Mouse (Mus musculus) midbrain, embryonic 15.5 days (tissue): ENCODE measurements around the gene Mertk. TPM values are rescaled to one million over a fixed set of nuclear protein-coding genes. Genes with fewer than 3 reads are reported as not detected.
"Not testable (repeated sequence)": the region's sequence is repeated elsewhere in the genome, so short reads cannot be mapped to it uniquely, and the experiment has no call there.

Experiments used
- ATAC-seq: fragments of 200-750 bp; cut with Nextera tagmentation; replicated peaks from 2 replicates; pipeline ENCODE4 v1.8.0; 2017; ENCODE audit warnings: moderate TSS enrichment
- H3K27ac ChIP-seq: fragments of 300-500 bp; sonication (generic); 2 replicates; pipeline ENCODE4 v1.5.1; 2015; ENCODE audit warnings: mild to moderate bottlenecking, inconsistent platforms
- H3K27me3 ChIP-seq: fragments of 300-500 bp; sonication (generic); replicated peaks from 2 replicates; pipeline ENCODE4 v1.6.1; 2015; ENCODE audit warnings: inconsistent platforms
- H3K36me3 ChIP-seq: fragments of 300-500 bp; sonication (generic); replicated peaks from 2 replicates; pipeline ENCODE4 v1.6.1; 2015; ENCODE audit warnings: inconsistent platforms
- H3K4me1 ChIP-seq: fragments of 300-500 bp; sonication (generic); 2 replicates; pipeline ENCODE4 v1.6.1; 2015; ENCODE audit warnings: inconsistent platforms
- H3K4me2 ChIP-seq: fragments of 300-500 bp; sonication (generic); 2 replicates; pipeline ENCODE4 v1.6.1; 2015; ENCODE audit warnings: inconsistent platforms, mild to moderate bottlenecking, moderate library complexity
- H3K4me3 ChIP-seq: fragments of 300-500 bp; sonication (generic); 2 replicates; pipeline ENCODE4 v1.5.1; 2015; ENCODE audit warnings: mild to moderate bottlenecking, inconsistent platforms
- H3K9ac ChIP-seq: fragments of 300-500 bp; sonication (generic); 2 replicates; pipeline ENCODE4 v1.6.1; 2015; ENCODE audit warnings: mild to moderate bottlenecking, inconsistent platforms
- H3K9me3 ChIP-seq: fragments of 300-500 bp; sonication (generic); 2 replicates; pipeline ENCODE4 v1.6.1; 2016; ENCODE audit warnings: inconsistent platforms
- WGBS: fragments of 180-500 bp; shearing (Covaris S2); methylation state at CpG from one replicate; pipeline ENCODE4 v1.1.7; 2015; ENCODE audit warnings: mixed read lengths; 5-methylcytosine and 5-hydroxymethylcytosine counted together
- polyA plus RNA-seq: library from polyadenylated mRNA; unstranded; fragments of >200 nt; fragmentation: Nextera tagmentation; extraction: Ambion mirVana; gene quantifications from 2 replicates; pipeline ENCODE4 v1.2.1, GENCODE M21; 2015

Gene Mertk
- polyA plus RNA-seq = 1.5 and 1.8 TPM in 2 replicates

GRCm38 (mm10) chr2:128698693-128699181 is at the start of gene Mertk:
Gene Mertk, plus strand, starts transcription at chr2:128698956.
- Histone ChIP-seq H3K4me2 (peak within 1 kb of the TSS; percentile 95), H3K36me3 (no peaks in the 10 kb centered on the region), H3K4me3 (peak within 1 kb of the TSS; percentile 45), H3K9me3 (no peaks in the 10 kb centered on the region), H3K27ac (no peak within 1 kb of the TSS), H3K9ac (peak within 1 kb of the TSS; percentile 37; the same call in 1 of the 2 replicates), H3K4me1 (peaks cover 20% of the 10 kb centered on the region), H3K27me3 (peaks cover 17% of the 10 kb centered on the region)
- under 1% methylated on average over 30 of the region's 30 CpGs for WGBS
- ATAC-seq = peak; percentile 86

DNA sequence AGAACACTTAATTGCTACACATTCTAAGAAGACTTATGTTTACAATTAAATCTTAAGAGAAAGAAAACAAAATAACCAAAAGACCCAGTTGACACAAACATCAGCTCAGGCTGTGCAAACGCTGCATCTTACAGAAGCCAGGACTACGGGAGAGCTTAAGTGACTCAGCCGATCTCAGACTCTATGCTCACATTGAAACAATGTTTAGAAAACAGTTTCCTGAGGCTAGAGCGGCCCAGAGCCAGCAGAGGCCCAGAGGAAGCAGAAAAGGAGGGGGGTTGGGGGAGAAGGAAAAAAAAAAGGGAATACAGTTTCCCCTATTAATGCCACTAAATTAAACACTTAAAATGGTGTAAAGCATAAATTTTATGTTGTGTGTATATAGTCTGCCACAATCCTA is 18.1 kb upstream of the Mertk start:
- Histone ChIP-seq H3K4me2 (no peak overlapping the region), H3K27me3 (no peaks in the 10 kb centered on the region), H3K9ac (no peak overlapping the region), H3K36me3 (peaks cover 37% of the 10 kb centered on the region; the same call in 1 of the 2 replicates), H3K27ac (no peak overlapping the region), H3K4me1 (peaks cover 5% of the 10 kb centered on the region), H3K4me3 (no peak overlapping the region), H3K9me3 (no peaks in the 10 kb centered on the region)
- ATAC-seq = no peak
- 88% methylated on average over 4 of the region's 4 CpGs for WGBS

DNA sequence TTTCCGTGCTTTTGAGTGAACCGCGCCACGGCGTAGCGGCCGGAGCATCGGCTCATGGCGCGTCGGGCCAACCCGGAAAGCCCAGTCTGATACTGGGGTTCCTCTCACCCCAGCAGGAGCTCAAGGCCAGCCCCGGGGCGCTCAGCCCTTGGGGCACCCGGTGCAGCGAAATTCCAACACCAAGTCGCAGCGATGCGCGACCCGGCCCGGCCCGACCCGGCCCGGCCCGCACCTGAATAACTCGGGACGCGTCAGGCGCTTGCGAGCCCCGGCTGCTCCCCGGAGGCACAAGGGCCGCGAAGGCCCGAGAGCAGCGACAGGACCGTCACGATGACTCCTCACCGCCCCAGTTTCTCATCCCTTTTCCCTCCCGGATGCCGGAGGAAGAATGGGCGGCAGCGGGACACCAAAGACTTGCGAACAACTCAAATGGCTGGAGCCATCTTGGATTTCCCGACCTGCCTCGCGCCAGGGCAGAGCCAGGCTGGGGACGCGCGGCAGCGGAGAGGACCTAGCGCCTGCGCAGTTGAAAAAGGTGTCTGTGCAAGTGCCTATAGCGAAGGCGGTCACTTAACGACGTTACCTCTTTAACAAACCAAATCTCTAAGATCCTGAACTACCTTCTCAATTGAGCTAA is 11.7 kb upstream of the Mertk start, which contains the start of gene Anapc1:
TSS of gene Anapc1 (minus strand) at position 471 of the 637 bp plus-strand sequence.
- peak within 1 kb of the TSS; percentile 92 for H3K9ac ChIP-seq
- H3K9me3 ChIP-seq = no peaks in the 10 kb centered on the region
- H3K4me1 ChIP-seq = peaks cover 20% of the 10 kb centered on the region
- ATAC-seq = peak; percentile 99
- peak within 1 kb of the TSS; percentile 95 for H3K4me3 ChIP-seq
- H3K27ac ChIP-seq = peak within 1 kb of the TSS; percentile 92
- WGBS = under 1% methylated on average over 54 of the region's 58 CpGs
- peaks cover 9% of the 10 kb centered on the region; the same call in 1 of the 2 replicates for H3K36me3 ChIP-seq
- H3K4me2 ChIP-seq = peak within 1 kb of the TSS; percentile 56
- H3K27me3 ChIP-seq = no peaks in the 10 kb centered on the region

DNA sequence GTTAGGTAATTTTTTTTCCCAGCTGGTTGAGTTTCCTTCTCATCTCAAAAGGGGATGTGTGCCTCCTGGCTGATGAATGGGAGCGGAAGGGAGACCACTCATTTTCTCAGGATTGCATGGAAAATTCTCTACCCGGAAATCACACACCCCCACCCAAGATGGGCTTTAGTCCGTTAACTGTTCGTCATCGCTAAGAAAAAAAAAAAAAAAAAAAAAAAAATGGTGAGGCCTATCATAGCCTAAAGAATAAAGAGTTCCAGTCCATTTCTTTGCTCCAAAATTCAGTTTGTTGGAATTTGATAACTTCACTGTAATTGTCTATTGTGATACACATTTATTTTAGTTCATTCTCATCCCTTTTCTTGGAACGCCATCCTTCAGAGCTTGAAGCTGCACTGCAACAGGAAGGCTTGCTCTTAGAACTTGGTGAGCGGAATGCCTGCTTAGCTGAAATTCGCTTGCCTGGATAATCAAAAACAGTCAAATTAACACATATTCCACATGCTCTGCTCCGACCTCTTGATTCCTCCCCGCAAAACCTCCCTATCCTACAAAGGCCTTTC is 11.1 kb upstream of the Mertk start:
- peak overlapping the region; percentile 56 for H3K4me2 ChIP-seq
- H3K36me3 ChIP-seq = peaks cover 6% of the 10 kb centered on the region; the same call in 1 of the 2 replicates
- peak; percentile 92 for ATAC-seq
- peak overlapping the region; percentile 95 for H3K4me3 ChIP-seq
- no peaks in the 10 kb centered on the region for H3K27me3 ChIP-seq
- 45% methylated on average over 10 of the region's 10 CpGs for WGBS
- H3K9ac ChIP-seq = peak overlapping the region; percentile 92
- peak overlapping the region; percentile 92 for H3K27ac ChIP-seq
- peaks cover 20% of the 10 kb centered on the region for H3K4me1 ChIP-seq
- no peaks in the 10 kb centered on the region for H3K9me3 ChIP-seq

GRCm38 (mm10) chr2:128692336-128692735 is 6.4 kb upstream of the Mertk start:
- ATAC-seq = no peak
- Histone ChIP-seq H3K4me3 (no peak overlapping the region), H3K4me2 (no peak overlapping the region), H3K27me3 (0 out of 2 replicates have a peak, but pooled peaks cover 3% of the 10 kb centered on the region), H3K9ac (no peak overlapping the region), H3K9me3 (no peaks in the 10 kb centered on the region), H3K36me3 (no peaks in the 10 kb centered on the region), H3K27ac (no peak overlapping the region), H3K4me1 (peaks cover 6% of the 10 kb centered on the region)
- WGBS = 79% methylated on average over 14 of the region's 14 CpGs

GRCm38 (mm10) chr2:128692771-128693170 is 6.0 kb upstream of the Mertk start:
- no peaks in the 10 kb centered on the region for H3K9me3 ChIP-seq
- H3K9ac ChIP-seq = no peak overlapping the region
- no peak overlapping the region for H3K4me3 ChIP-seq
- H3K36me3 ChIP-seq = no peaks in the 10 kb centered on the region
- WGBS = 89% methylated on average over 10 of the region's 10 CpGs
- no peak for ATAC-seq
- H3K27me3 ChIP-seq = 0 out of 2 replicates have a peak, but pooled peaks cover 3% of the 10 kb centered on the region
- H3K4me1 ChIP-seq = peaks cover 7% of the 10 kb centered on the region
- H3K4me2 ChIP-seq = no peak overlapping the region
- H3K27ac ChIP-seq = no peak overlapping the region

DNA sequence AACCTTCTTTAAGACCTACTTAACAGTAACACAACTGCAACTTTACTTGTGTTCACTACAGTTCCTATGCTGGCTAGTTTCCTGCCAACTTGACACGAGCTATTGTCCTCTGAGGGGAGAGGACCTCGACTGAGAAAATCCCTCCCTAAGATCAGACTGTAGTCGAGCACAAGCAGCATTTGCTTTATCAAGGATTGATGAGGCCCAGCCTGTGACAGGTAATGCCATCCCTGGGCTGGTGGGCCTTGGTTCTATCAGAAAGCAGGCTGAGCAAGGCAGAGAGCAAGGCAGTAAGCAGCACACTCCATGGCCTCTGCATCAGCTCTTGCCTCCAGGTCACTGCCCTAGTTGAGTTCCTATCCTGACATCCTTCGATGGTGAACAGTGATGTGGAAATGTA is 5.5 kb upstream of the Mertk start:
- WGBS = 63% methylated on average over 4 of the region's 4 CpGs
- H3K27ac ChIP-seq = no peak overlapping the region
- H3K4me2 ChIP-seq = no peak overlapping the region
- no peak overlapping the region for H3K4me3 ChIP-seq
- no peak for ATAC-seq
- H3K9ac ChIP-seq = no peak overlapping the region
- no peaks in the 10 kb centered on the region for H3K36me3 ChIP-seq
- peaks cover 6% of the 10 kb centered on the region; the same call in 1 of the 2 replicates for H3K4me1 ChIP-seq
- 0 out of 2 replicates have a peak, but pooled peaks cover 3% of the 10 kb centered on the region for H3K27me3 ChIP-seq
- H3K9me3 ChIP-seq = no peaks in the 10 kb centered on the region

DNA sequence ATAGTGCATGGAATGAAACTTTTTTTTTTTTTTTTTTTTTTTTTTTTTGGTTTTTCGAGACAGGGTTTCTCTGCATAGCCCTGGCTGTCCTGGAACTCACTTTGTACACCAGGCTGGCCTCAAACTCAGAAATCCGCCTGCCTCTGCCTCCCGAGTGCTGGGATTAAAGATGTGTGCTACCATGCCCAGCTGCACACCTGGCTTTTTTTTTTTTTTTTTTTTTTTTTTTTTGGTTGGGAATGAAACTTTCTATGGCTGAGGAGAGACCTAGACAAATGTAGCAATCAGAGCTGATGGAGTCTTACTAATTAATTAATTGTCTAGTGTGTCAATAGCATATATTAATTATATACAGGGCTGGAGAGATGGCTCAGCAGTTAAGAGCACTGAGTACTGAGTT is 4.9 kb upstream of the Mertk start:
- not testable (repeated sequence) for H3K4me3 ChIP-seq, H3K27me3 ChIP-seq, H3K9me3 ChIP-seq, H3K4me2 ChIP-seq, H3K27ac ChIP-seq, H3K9ac ChIP-seq, H3K36me3 ChIP-seq, ATAC-seq
- peaks cover 12% of the 10 kb centered on the region for H3K4me1 ChIP-seq
- WGBS = 96% methylated on average over 2 of the region's 3 CpGs

GRCm38 (mm10) chr2:128694548-128694947 is 4.2 kb upstream of the Mertk start:
- Histone ChIP-seq H3K36me3 (no peaks in the 10 kb centered on the region), H3K4me1 (peaks cover 19% of the 10 kb centered on the region), H3K4me2 (no peak overlapping the region), H3K9ac (no peak overlapping the region), H3K4me3 (no peak overlapping the region), H3K27ac (no peak overlapping the region), H3K9me3 (no peaks in the 10 kb centered on the region), H3K27me3 (peaks cover 15% of the 10 kb centered on the region)
- ATAC-seq = no peak

GRCm38 (mm10) chr2:128696426-128696825 is 2.3 kb upstream of the Mertk start:
- no peak overlapping the region for H3K4me2 ChIP-seq
- H3K4me1 ChIP-seq = peaks cover 20% of the 10 kb centered on the region
- no peaks in the 10 kb centered on the region for H3K9me3 ChIP-seq
- 75% methylated on average over 3 of the region's 3 CpGs for WGBS
- no peak for ATAC-seq
- no peak overlapping the region for H3K27ac ChIP-seq
- no peak overlapping the region for H3K9ac ChIP-seq
- peaks cover 17% of the 10 kb centered on the region for H3K27me3 ChIP-seq
- H3K36me3 ChIP-seq = no peaks in the 10 kb centered on the region
- no peak overlapping the region for H3K4me3 ChIP-seq

DNA sequence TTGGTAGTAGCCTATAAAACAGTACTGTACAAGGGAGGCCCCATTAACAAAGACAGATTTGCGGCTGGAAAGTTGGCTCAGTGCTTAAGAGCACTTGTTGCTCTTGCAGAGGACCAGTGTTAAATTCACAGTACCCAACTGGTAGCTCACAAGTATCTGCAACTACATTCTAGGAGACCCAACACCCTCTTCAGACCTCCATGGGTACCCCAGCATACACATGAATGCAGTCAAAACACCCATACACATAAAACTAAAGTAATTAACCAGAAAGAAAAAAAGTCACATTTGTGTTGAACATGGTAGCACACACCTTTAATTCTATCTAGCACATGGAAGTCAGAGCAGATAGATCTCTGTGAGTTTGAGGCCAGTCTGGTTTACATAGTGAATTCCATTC is 1.7 kb upstream of the Mertk start:
- no peak overlapping the region for H3K9ac ChIP-seq
- H3K4me3 ChIP-seq = no peak overlapping the region
- WGBS = 85% methylated on average over 1 of the region's 1 CpGs

DNA sequence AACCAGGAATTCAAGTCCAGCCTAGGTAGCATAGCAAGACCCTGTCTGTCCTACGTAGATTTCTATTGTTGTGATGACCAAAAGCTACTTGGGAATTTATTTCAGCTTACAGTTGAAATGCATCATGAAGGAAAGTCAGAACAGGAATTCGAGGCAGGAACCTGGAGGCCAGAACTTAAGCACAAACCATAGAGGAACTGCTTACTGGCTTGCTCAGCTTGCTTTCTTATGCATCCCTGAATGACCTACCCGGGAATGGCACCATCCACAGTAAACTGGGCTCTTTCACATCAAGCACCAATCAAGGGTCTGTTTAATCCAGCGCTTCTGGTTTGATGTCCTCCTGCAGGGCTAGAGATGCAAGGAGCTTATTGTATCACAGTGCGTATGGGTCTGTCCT is 1.2 kb upstream of the Mertk start:
- Histone ChIP-seq H3K4me2 (peak overlapping the region; percentile 95), H3K9me3 (no peaks in the 10 kb centered on the region), H3K27ac (no peak overlapping the region), H3K9ac (no peak overlapping the region), H3K4me1 (peaks cover 20% of the 10 kb centered on the region), H3K36me3 (no peaks in the 10 kb centered on the region), H3K4me3 (0 out of 2 replicates have a peak overlapping the region, but pooled peaks have one; percentile 45), H3K27me3 (peaks cover 17% of the 10 kb centered on the region)
- 48% methylated on average over 5 of the region's 5 CpGs for WGBS
- ATAC-seq = no peak

More for the DNA sequence above, 1.7 kb upstream of the Mertk start:
- ATAC-seq = no peak
- Histone ChIP-seq H3K36me3 (no peaks in the 10 kb centered on the region), H3K9me3 (no peaks in the 10 kb centered on the region), H3K4me2 (no peak overlapping the region), H3K27ac (no peak overlapping the region), H3K4me1 (peaks cover 20% of the 10 kb centered on the region), H3K27me3 (peaks cover 17% of the 10 kb centered on the region)
